Mouse (Mus musculus): Measurements from ENCODE around the gene Cd24a. TPM values are rescaled to one million over a fixed set of nuclear protein-coding genes. Genes with fewer than 3 reads are reported as not detected.

The Cd24a gene
- polyA plus RNA-seq, 1 experiment from 2014 or later, result 838 TPM

DNA sequence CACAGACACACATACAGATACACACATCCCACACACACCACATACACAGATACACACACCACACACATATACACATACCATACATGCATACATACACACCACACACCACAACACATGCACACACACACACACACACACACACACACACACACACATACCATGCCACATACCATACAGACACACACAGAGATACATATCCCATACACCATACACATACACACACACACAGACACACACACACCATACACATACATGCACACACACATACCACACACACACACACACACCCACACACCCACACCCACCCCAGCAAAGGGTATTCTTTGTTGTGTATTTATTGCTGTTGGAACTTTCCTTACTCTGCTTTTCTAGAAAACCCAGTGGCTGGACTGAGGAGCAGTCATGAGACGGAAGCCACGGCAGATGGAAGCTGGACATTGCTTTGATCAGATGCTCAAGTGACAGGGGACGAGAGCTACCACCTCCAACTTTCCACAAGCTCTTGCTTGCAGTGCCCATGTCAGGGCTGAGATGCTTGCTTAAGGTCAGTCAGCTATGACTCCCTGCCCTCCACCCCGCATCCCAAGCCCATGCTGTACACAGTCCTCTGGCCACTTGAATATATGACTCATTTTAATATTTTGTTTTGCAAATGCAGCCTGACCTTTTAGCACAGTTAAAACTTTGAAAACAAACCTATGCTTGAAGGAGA, 26.0 kb downstream of the Cd24a start:
- peak; percentile 44; the same call in 1 of the 2 replicates for ATAC-seq (ENCODE audit: insufficient number of reproducible peaks, low FRiP score, low TSS enrichment, low read depth)

DNA sequence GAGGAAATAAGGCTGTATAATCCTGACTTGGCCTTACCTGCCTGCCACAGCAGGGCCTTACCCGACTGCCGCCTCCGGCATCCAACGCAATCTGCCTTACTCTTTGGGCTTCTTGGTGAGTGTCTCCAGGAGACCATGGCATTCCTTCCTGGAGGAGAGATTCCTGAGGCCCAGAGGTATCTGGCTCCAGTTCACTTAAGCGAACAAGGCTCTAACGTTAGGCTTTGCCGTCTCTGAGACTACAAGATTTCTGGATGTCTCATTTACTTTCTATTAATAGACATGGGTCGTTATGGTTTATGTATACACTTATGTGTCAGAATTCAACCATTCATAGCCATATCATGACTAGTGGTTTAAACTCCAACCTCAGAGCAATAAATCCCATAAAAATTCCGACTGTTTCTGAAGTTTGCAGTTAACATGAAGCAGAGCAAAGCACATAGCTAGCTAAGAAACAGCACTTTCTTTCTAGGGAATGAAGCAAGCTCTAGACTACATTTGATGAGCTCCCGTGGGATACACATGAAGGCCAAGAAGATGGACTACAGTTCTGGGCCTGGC, 26.7 kb downstream of the Cd24a start:
- DNase-seq (ENCODE audit: low spot score) (no peak), ATAC-seq (ENCODE audit: insufficient number of reproducible peaks, low FRiP score, low TSS enrichment, low read depth) (no peak)
- Histone ChIP-seq H3K27ac (replicated peaks; ENCODE audit: low read depth, low read length) (no peak overlapping the region), H3K36me3 (ENCODE audit: control insufficient read depth, insufficient read depth, low read length) (no peaks in the 10 kb centered on the region), H3K27me3 (ENCODE audit: control insufficient read depth, insufficient read depth, low read length) (no peaks in the 10 kb centered on the region), H3K9ac (ENCODE audit: low read length) (no peak overlapping the region), H3K9me3 (ENCODE audit: control insufficient read depth, low read length) (no peaks in the 10 kb centered on the region), H3K4me3 (ENCODE audit: low read depth, low read length) (no peak overlapping the region), H3K4me1 (ENCODE audit: control insufficient read depth, insufficient read depth, low read length) (no peaks in the 10 kb centered on the region), H3K4me2 (ENCODE audit: low read depth, severe bottlenecking) (no peak overlapping the region)
- WGBS, result 77% methylated on average over 10 of the region's 10 CpGs

More for the DNA sequence above, 26.0 kb downstream of the Cd24a start:
- no peak overlapping the region for H3K4me2 ChIP-seq (ENCODE audit: low read depth, severe bottlenecking)
- H3K9me3 ChIP-seq (ENCODE audit: control insufficient read depth, low read length), result no peaks in the 10 kb centered on the region
- H3K36me3 ChIP-seq (ENCODE audit: control insufficient read depth, insufficient read depth, low read length), result no peaks in the 10 kb centered on the region
- H3K4me1 ChIP-seq (ENCODE audit: control insufficient read depth, insufficient read depth, low read length), result no peaks in the 10 kb centered on the region
- 67% methylated on average over 4 of the region's 4 CpGs for WGBS
- DNase-seq (ENCODE audit: low spot score), result no peak
- H3K27ac ChIP-seq (replicated peaks; ENCODE audit: low read depth, low read length), result no peak overlapping the region
- no peak overlapping the region for H3K9ac ChIP-seq (ENCODE audit: low read length)
- no peak overlapping the region for H3K4me3 ChIP-seq (ENCODE audit: low read depth, low read length)
- H3K27me3 ChIP-seq (ENCODE audit: control insufficient read depth, insufficient read depth, low read length), result no peaks in the 10 kb centered on the region

DNA sequence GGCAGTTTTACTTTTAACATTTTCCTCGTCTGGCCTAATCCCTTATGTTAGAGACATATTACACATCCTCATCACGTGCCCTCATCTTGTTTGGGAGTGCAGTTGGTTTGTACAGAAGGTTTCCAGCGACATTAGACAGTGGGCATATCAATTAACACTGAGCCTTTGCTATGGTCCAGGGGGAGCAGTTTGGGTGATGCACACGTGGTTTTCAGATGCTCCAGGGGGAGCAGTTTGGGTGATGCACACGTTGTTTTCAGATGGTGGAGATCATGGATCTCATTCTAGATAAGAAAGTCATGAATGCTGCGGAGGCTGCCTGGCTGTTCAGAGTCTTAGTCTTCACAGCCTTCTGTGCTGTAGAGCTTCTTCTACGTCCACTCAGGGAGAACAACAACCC, 27.8 kb downstream of the Cd24a start:
- H3K27ac ChIP-seq (replicated peaks; ENCODE audit: low read depth, low read length), result no peak overlapping the region
- H3K36me3 ChIP-seq (ENCODE audit: control insufficient read depth, insufficient read depth, low read length), result no peaks in the 10 kb centered on the region
- H3K4me1 ChIP-seq (ENCODE audit: control insufficient read depth, insufficient read depth, low read length), result no peaks in the 10 kb centered on the region
- no peak overlapping the region for H3K4me2 ChIP-seq (ENCODE audit: low read depth, severe bottlenecking)
- no peak for DNase-seq (ENCODE audit: low spot score)
- H3K9ac ChIP-seq (ENCODE audit: low read length), result no peak overlapping the region
- no peaks in the 10 kb centered on the region for H3K9me3 ChIP-seq (ENCODE audit: control insufficient read depth, low read length)
- no peak overlapping the region for H3K4me3 ChIP-seq (ENCODE audit: low read depth, low read length)
- 78% methylated on average over 7 of the region's 7 CpGs for WGBS
- ATAC-seq (ENCODE audit: insufficient number of reproducible peaks, low FRiP score, low TSS enrichment, low read depth), result no peak
- no peaks in the 10 kb centered on the region for H3K27me3 ChIP-seq (ENCODE audit: control insufficient read depth, insufficient read depth, low read length)

DNA sequence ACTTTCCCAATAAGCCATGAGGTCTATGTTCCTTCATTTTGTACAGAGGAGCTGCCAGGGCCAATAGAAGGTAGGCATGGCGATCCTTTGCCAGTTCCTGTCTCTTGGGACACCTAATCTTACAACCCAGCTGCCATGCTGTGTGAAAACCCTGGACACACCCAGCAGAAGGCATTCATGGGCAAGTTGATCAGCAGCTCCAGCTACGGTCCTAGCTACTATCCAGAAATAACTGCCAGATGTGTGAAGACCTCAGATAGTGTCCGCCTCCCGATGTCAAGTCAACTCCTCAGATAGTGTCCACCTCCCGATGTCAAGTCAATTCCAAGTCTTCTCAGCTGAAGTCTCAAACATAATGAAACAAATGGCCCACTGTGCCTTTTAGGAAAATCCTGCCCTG, 31.4 kb downstream of the Cd24a start:
- H3K4me2 ChIP-seq (ENCODE audit: low read depth, severe bottlenecking), result no peak overlapping the region
- H3K9me3 ChIP-seq (ENCODE audit: control insufficient read depth, low read length), result no peaks in the 10 kb centered on the region
- no peaks in the 10 kb centered on the region for H3K4me1 ChIP-seq (ENCODE audit: control insufficient read depth, insufficient read depth, low read length)
- no peak for DNase-seq (ENCODE audit: low spot score)
- H3K27me3 ChIP-seq (ENCODE audit: control insufficient read depth, insufficient read depth, low read length), result no peaks in the 10 kb centered on the region
- WGBS, result 86% methylated on average over 5 of the region's 5 CpGs
- no peak for ATAC-seq (ENCODE audit: insufficient number of reproducible peaks, low FRiP score, low TSS enrichment, low read depth)
- H3K36me3 ChIP-seq (ENCODE audit: control insufficient read depth, insufficient read depth, low read length), result no peaks in the 10 kb centered on the region
- H3K4me3 ChIP-seq (ENCODE audit: low read depth, low read length), result no peak overlapping the region
- no peak overlapping the region for H3K9ac ChIP-seq (ENCODE audit: low read length)
- no peak overlapping the region for H3K27ac ChIP-seq (replicated peaks; ENCODE audit: low read depth, low read length)

DNA sequence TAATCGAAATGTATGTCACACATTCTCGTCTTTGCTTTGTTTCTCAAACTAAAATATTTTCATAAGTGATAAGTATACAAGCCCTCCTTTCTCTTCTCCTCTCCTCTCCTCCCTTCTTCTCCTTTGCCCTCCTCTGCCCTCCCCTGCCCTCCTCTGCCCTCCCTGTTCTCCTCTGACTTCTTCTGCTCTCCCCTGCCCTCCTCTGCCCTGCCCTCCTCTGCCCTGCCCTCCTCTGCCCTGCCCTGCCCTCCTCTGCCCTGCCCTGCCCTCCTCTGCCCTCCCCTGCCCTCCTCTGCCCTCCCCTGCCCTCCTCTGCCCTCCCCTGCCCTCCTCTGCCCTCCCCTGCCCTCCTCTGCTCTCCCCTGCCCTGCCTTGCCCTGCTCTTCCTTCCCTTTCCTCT, 31.9 kb downstream of the Cd24a start:
- 88% methylated on average over 2 of the region's 2 CpGs for WGBS
- ATAC-seq (ENCODE audit: insufficient number of reproducible peaks, low FRiP score, low TSS enrichment, low read depth), result no peak
- no peaks in the 10 kb centered on the region for H3K9me3 ChIP-seq (ENCODE audit: control insufficient read depth, low read length)
- no peaks in the 10 kb centered on the region for H3K4me1 ChIP-seq (ENCODE audit: control insufficient read depth, insufficient read depth, low read length)
- no peaks in the 10 kb centered on the region for H3K36me3 ChIP-seq (ENCODE audit: control insufficient read depth, insufficient read depth, low read length)
- no peak overlapping the region for H3K9ac ChIP-seq (ENCODE audit: low read length)
- H3K4me2 ChIP-seq (ENCODE audit: low read depth, severe bottlenecking), result no peak overlapping the region
- no peak overlapping the region for H3K27ac ChIP-seq (replicated peaks; ENCODE audit: low read depth, low read length)
- no peak overlapping the region for H3K4me3 ChIP-seq (ENCODE audit: low read depth, low read length)
- DNase-seq (ENCODE audit: low spot score), result no peak
- no peaks in the 10 kb centered on the region for H3K27me3 ChIP-seq (ENCODE audit: control insufficient read depth, insufficient read depth, low read length)

DNA sequence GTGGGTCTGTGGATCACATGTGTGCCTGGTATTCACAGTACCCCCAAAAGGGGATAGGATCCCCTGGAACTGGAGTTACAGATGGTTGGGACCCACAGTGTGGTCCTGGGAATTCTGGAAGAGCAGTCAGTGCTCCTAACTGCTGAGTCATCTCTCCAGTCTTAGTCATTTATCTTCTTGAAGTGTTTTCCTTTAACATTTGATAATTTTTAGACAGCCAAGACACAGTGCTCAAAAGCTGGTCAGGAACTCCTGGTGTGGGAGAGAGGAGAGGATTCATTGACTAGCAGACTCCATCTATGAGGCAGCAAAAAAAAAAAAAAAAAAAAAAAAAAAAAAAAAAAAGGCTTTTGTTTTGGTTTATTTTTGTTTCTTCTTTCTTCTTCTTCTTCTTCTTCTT, 33.0 kb downstream of the Cd24a start:
- ATAC-seq (ENCODE audit: insufficient number of reproducible peaks, low FRiP score, low TSS enrichment, low read depth) (no peak), DNase-seq (ENCODE audit: low spot score) (no peak)
- Histone ChIP-seq H3K4me2 (ENCODE audit: low read depth, severe bottlenecking) (no peak overlapping the region), H3K4me3 (ENCODE audit: low read depth, low read length) (no peak overlapping the region), H3K4me1 (ENCODE audit: control insufficient read depth, insufficient read depth, low read length) (no peaks in the 10 kb centered on the region), H3K36me3 (ENCODE audit: control insufficient read depth, insufficient read depth, low read length) (no peaks in the 10 kb centered on the region), H3K9ac (ENCODE audit: low read length) (no peak overlapping the region), H3K9me3 (ENCODE audit: control insufficient read depth, low read length) (no peaks in the 10 kb centered on the region), H3K27me3 (ENCODE audit: control insufficient read depth, insufficient read depth, low read length) (no peaks in the 10 kb centered on the region), H3K27ac (replicated peaks; ENCODE audit: low read depth, low read length) (no peak overlapping the region)

DNA sequence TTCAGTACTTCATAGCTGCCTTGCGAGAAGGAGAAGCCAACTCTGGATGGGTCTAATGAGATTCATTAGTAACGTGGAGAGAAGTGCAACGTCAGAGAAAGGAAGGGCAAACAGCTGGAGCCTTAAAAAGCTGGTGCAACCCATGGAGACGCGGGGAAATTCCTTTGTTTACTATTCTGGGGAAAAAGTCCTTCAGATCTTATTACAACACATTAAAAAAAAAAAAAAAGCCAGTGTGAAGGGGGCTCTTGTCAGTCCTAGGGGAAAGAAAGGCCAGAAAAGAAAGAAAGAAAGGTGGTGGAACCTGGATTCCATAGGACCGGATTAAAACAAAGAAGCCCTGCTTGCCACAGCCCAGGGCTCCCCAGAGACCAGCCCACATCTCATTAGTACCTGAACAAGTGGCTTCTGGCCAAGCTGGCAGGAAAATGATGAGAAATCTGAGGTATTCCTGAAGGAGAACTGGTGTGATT, 41.0 kb downstream of the Cd24a start:
- peak; percentile 62 for DNase-seq (ENCODE audit: low spot score)
- Histone ChIP-seq H3K36me3 (ENCODE audit: control insufficient read depth, insufficient read depth, low read length) (no peaks in the 10 kb centered on the region), H3K4me3 (ENCODE audit: low read depth, low read length) (no peak overlapping the region), H3K27ac (replicated peaks; ENCODE audit: low read depth, low read length) (peak overlapping the region; percentile 39; the same call in 1 of the 2 replicates), H3K4me2 (ENCODE audit: low read depth, severe bottlenecking) (no peak overlapping the region), H3K9me3 (ENCODE audit: control insufficient read depth, low read length) (no peaks in the 10 kb centered on the region), H3K4me1 (ENCODE audit: control insufficient read depth, insufficient read depth, low read length) (peaks cover 15% of the 10 kb centered on the region), H3K27me3 (ENCODE audit: control insufficient read depth, insufficient read depth, low read length) (no peaks in the 10 kb centered on the region), H3K9ac (ENCODE audit: low read length) (no peak overlapping the region)
- no peak for ATAC-seq (ENCODE audit: insufficient number of reproducible peaks, low FRiP score, low TSS enrichment, low read depth)
- WGBS, result 3% methylated on average over 6 of the region's 6 CpGs

DNA sequence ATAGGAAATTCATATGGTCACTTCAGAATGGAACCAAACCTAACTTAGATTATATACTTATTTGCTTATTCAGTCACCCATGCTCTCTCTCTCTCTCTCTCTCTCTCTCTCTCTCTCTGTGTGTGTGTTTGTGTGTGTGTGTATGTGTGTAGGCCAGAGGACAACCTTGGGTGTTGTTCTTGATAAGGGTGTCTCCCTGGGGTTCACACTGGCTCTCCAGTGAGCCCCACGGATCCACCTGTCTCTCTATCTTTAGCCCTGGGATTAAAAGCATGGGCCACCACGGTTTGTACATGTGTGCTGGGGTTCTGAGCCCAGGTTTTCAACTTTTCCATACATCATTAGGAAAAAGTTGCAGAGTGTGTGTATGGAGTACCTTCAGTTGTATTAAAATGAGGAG, 41.9 kb downstream of the Cd24a start:
- ATAC-seq (ENCODE audit: insufficient number of reproducible peaks, low FRiP score, low TSS enrichment, low read depth) (no peak), DNase-seq (ENCODE audit: low spot score) (no peak)
- no peaks in the 10 kb centered on the region for H3K9me3 ChIP-seq (ENCODE audit: control insufficient read depth, low read length)
- no peak overlapping the region for H3K4me2 ChIP-seq (ENCODE audit: low read depth, severe bottlenecking)
- no peak overlapping the region for H3K4me3 ChIP-seq (ENCODE audit: low read depth, low read length)
- no peak overlapping the region for H3K27ac ChIP-seq (replicated peaks; ENCODE audit: low read depth, low read length)
- no peak overlapping the region for H3K9ac ChIP-seq (ENCODE audit: low read length)
- H3K36me3 ChIP-seq (ENCODE audit: control insufficient read depth, insufficient read depth, low read length), result no peaks in the 10 kb centered on the region
- no peaks in the 10 kb centered on the region for H3K27me3 ChIP-seq (ENCODE audit: control insufficient read depth, insufficient read depth, low read length)
- 82% methylated on average over 2 of the region's 2 CpGs for WGBS
- H3K4me1 ChIP-seq (ENCODE audit: control insufficient read depth, insufficient read depth, low read length), result peaks cover 18% of the 10 kb centered on the region
